ENCODE assay signal across 8 mouse cellular contexts in genomic region chr9:15239042-15239925, GRCm38 (mm10). TPM values are rescaled to one million over a fixed set of nuclear protein-coding genes. Genes with fewer than 3 reads are reported as not detected.
DNase-seq lines count a peak whose midpoint lies in the region; ATAC-seq and TF ChIP-seq lines count a peak whose summit lies in the region.

Gene Vstm5, plus strand, starts transcription at chr9:15239045.

- peak within 1 kb of the TSS; percentile 57 for H3K27ac ChIP-seq in kidney, embryonic 15.5 days
- H3K27ac ChIP-seq in liver, adult 2 months (replicated peaks; ENCODE audit: insufficient read depth, low read depth, low read length) = 0 out of 2 replicates have a peak within 1 kb of the TSS, but pooled peaks have one; percentile 1
- peak within 1 kb of the TSS; percentile 70 for H3K27ac ChIP-seq in neural tube, embryonic 14.5 days (ENCODE audit: low read depth, low read length)

- TF ChIP-seq POLR2A in liver, adult 2 months (IDR thresholded peaks at IDR 0.05; ENCODE audit: extremely low read depth, insufficient read depth, low read length) = no peak

- peak within 1 kb of the TSS; percentile 87 for H3K4me2 ChIP-seq in kidney, embryonic 15.5 days
- peak within 1 kb of the TSS; percentile 91 for H3K4me2 ChIP-seq in neural tube, embryonic 14.5 days (ENCODE audit: low read depth, low read length)

- no peak for ATAC-seq in erythroblast, adult 5-6 weeks (replicated peaks; ENCODE audit: low FRiP score, poor library complexity, severe bottlenecking)
- ATAC-seq in kidney, embryonic 15.5 days (replicated peaks; ENCODE audit: low FRiP score) = peak; percentile 69
- ATAC-seq in neural tube, embryonic 14.5 days (ENCODE audit: low read depth) = peak; percentile 95

- H3K9me3 ChIP-seq in erythroblast, embryonic 14.5 days (ENCODE audit: control insufficient read depth, low read length) = no peaks in the 10 kb centered on the region
- H3K9me3 ChIP-seq in kidney, embryonic 15.5 days (replicated peaks) = no peaks in the 10 kb centered on the region
- no peaks in the 10 kb centered on the region for H3K9me3 ChIP-seq in neural tube, embryonic 14.5 days (ENCODE audit: control insufficient read depth, low read length)

- peaks cover 7% of the 10 kb centered on the region for H3K4me1 ChIP-seq in erythroblast, embryonic 14.5 days (ENCODE audit: control insufficient read depth)
- peaks cover 25% of the 10 kb centered on the region for H3K4me1 ChIP-seq in kidney, embryonic 15.5 days
- H3K4me1 ChIP-seq in liver, adult 2 months (ENCODE audit: control insufficient read depth, insufficient read depth, low read length) = no peaks in the 10 kb centered on the region
- no peaks in the 10 kb centered on the region for H3K4me1 ChIP-seq in neural tube, embryonic 14.5 days (ENCODE audit: control insufficient read depth, insufficient read depth, low read length)

- no peaks in the 10 kb centered on the region for H3K79me2 ChIP-seq in liver, adult 2 months (ENCODE audit: control insufficient read depth, insufficient read depth, low read length)

- H3K9ac ChIP-seq in kidney, embryonic 15.5 days = peak within 1 kb of the TSS; percentile 54
- peak within 1 kb of the TSS; percentile 50 for H3K9ac ChIP-seq in liver, adult 2 months (ENCODE audit: low read depth, low read length)
- peak within 1 kb of the TSS; percentile 68 for H3K9ac ChIP-seq in neural tube, embryonic 14.5 days (replicated peaks; ENCODE audit: low read depth, low read length)

- H3K4me3 ChIP-seq in erythroblast, embryonic 14.5 days (replicated peaks) = peak within 1 kb of the TSS; percentile 37
- peak within 1 kb of the TSS; percentile 51 for H3K4me3 ChIP-seq in kidney, embryonic 15.5 days (replicated peaks)
- H3K4me3 ChIP-seq in liver, adult 2 months (ENCODE audit: insufficient read depth, low read depth, low read length) = peak within 1 kb of the TSS; percentile 65
- peak within 1 kb of the TSS; percentile 49 for H3K4me3 ChIP-seq in neural tube, embryonic 14.5 days (ENCODE audit: low read depth, low read length)

- peak; percentile 33 to 54 for DNase-seq in adrenal gland, postnatal 36 days
- peak; percentile 21 to 28 for DNase-seq in frontal cortex, postnatal 25 days (ENCODE audit: low spot score in 2 of 2)
- no peak for DNase-seq in liver, adult 2 months (ENCODE audit: extremely low read depth, low read depth, low spot score)
- DNase-seq in spleen, postnatal 36 days (ENCODE audit: low spot score in 2 of 2) = no peak

- 0 out of 2 replicates have a peak, but pooled peaks have one; percentile 7 for TF ChIP-seq CTCF in liver, adult 2 months (IDR thresholded peaks at IDR 0.05; ENCODE audit: low read depth, low read length)

- no peaks in the 10 kb centered on the region for H3K36me3 ChIP-seq in erythroblast, embryonic 14.5 days (ENCODE audit: control insufficient read depth)
- H3K36me3 ChIP-seq in kidney, embryonic 15.5 days = no peaks in the 10 kb centered on the region
- no peaks in the 10 kb centered on the region for H3K36me3 ChIP-seq in liver, adult 2 months (ENCODE audit: control insufficient read depth, insufficient read depth, low read length)
- no peaks in the 10 kb centered on the region for H3K36me3 ChIP-seq in neural tube, embryonic 14.5 days (ENCODE audit: control insufficient read depth, insufficient read depth, low read length)

- WGBS in kidney, embryonic 15.5 days = 5% methylated on average over 35 of the region's 35 CpGs
- WGBS in liver, adult 2 months = 17% methylated on average over 35 of the region's 35 CpGs
- WGBS in neural tube, embryonic 14.5 days = 5% methylated on average over 35 of the region's 35 CpGs

- peaks cover 23% of the 10 kb centered on the region for H3K27me3 ChIP-seq in erythroblast, embryonic 14.5 days (ENCODE audit: control insufficient read depth)
- H3K27me3 ChIP-seq in kidney, embryonic 15.5 days = 0 out of 2 replicates have a peak, but pooled peaks cover 7% of the 10 kb centered on the region
- no peaks in the 10 kb centered on the region for H3K27me3 ChIP-seq in liver, adult 2 months (ENCODE audit: control insufficient read depth, insufficient read depth, low read length)
- H3K27me3 ChIP-seq in neural tube, embryonic 14.5 days (ENCODE audit: control insufficient read depth, insufficient read depth, low read length) = no peaks in the 10 kb centered on the region

RNA-seq across cellular contexts. Expression of gene Vstm5, which starts in this region (rescaled TPM):
- polyA plus RNA-seq in erythroblast, embryonic 14.5 days (2012) = not detected in 2 replicates
- not detected in 2 replicates for total RNA-seq in erythroblast, adult 5-6 weeks (2015; ENCODE audit: low replicate concordance)
- 1.1 TPM in 1 of 2 replicates, not detected in the other for total RNA-seq in erythroblast, adult 5-6 weeks (2017; ENCODE audit: low replicate concordance)
- total RNA-seq in adrenal gland, postnatal 36 days (2021) = under 1 TPM; 0.43 to 0.53 TPM
- 6.0 and 6.9 TPM in 2 replicates for polyA plus RNA-seq in kidney, embryonic 15.5 days (2015; fragmentation: Nextera tagmentation; extraction: Ambion mirVana)
- total RNA-seq in liver, adult 2 months (2014; rRNA removed) = 0.07 and 0.09 TPM in 2 replicates
- polyA plus RNA-seq in liver, adult 2 months (2012; rRNA removed) = 0.15 and 0.24 TPM in 2 replicates
- 32.9 and 41.8 TPM in 2 replicates for polyA plus RNA-seq in neural tube, embryonic 14.5 days (2014; fragmentation: Nextera tagmentation; extraction: Ambion mirVana)

Comparison
In these comparisons a context has a peak if more than half of its experiments do, and no peak if none do; other contexts are left out.
1. Peak in DNase-seq in adrenal gland, postnatal 36 days; RNA of the gene not detected or under 1 TPM.
2. DNase-seq: peak in frontal cortex, postnatal 25 days (2 of 2); none in liver, adult 2 months (single experiment) and spleen, postnatal 36 days (0 of 2).
3. H3K27ac ChIP-seq: peak in every context shown above with its lines; median percentile 70 in neural tube, embryonic 14.5 days; 57 in kidney, embryonic 15.5 days; 1 in liver, adult 2 months.
4. Peak in every context shown above with its lines, with median percentiles within 50 percentile points of each other: H3K4me3 ChIP-seq and H3K9ac ChIP-seq.